Mouse (Mus musculus) lung, adult 2 months (tissue): ENCODE measurements around the gene Ppp2r5e.

ENCODE experiments used
- CTCF ChIP-seq: fragments of 200-500 bp; IDR thresholded peaks from 2 replicates; pipeline ENCODE4 v1.5.1; 2011; ENCODE audit warnings: mild to moderate bottlenecking, low read length, control low read depth; ENCODE audit not compliant: insufficient read depth
- POLR2A ChIP-seq: fragments of 200-500 bp; IDR thresholded peaks from 2 replicates; pipeline ENCODE4 v1.6.1; 2011; ENCODE audit warnings: low read depth, mild to moderate bottlenecking, control low read depth, low read length, borderline replicate concordance; ENCODE audit errors: extremely low read depth

DNA sequence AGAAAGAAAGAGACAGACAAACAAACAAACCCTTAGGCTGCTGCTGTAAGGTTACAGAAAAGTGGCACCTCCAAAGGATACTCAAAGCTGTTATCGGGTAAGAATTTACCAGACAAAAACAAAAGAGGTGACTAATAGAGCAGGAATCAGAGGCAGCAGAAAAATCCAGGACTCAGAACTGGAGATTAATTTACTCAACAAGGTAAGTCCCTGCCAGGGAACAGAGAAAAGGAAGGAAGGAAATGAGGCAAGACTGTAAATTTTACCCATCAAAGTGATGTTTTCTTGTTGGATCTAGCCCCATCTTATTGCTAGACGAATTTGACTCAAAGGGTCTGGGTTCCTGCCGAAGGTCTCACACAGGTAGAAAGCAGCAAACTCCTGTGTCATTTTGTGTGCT, 41.0 kb downstream of the Ppp2r5e start:
- TF ChIP-seq CTCF, result no peak
- TF ChIP-seq POLR2A, result no peak
